Mouse (Mus musculus) stomach, postnatal 0 days (tissue): ENCODE data around the gene Chst3. TPM values are rescaled to one million over a fixed set of nuclear protein-coding genes. Genes with fewer than 3 reads are reported as not detected.
"Not testable (repeated sequence)": the region's sequence is repeated elsewhere in the genome, so short reads cannot be mapped to it uniquely, and the experiment has no call there.

Experiments
- ATAC-seq: fragments of 200-750 bp; cut with Nextera tagmentation; 2 replicates; pipeline ENCODE4 v1.8.0; 2017; ENCODE audit not compliant: low FRiP score, low TSS enrichment
- DNase-seq: peaks from one replicate; pipeline ENCODE4 v3.0.0-alpha.2; 2016; ENCODE audit warnings: low spot score
- H3K27ac ChIP-seq: fragments of 300-500 bp; sonication (generic); replicated peaks from 2 replicates; pipeline ENCODE4 v1.5.1; 2014; ENCODE audit warnings: mild to moderate bottlenecking, control low read depth
- H3K27me3 ChIP-seq: fragments of 300-500 bp; sonication (generic); 2 replicates; pipeline ENCODE4 v1.6.1; 2014; ENCODE audit warnings: low read length; ENCODE audit not compliant: control insufficient read depth, insufficient read depth
- H3K36me3 ChIP-seq: fragments of 300-500 bp; sonication (generic); 2 replicates; pipeline ENCODE4 v1.6.1; 2014; ENCODE audit warnings: low read length, mixed read lengths; ENCODE audit not compliant: control insufficient read depth, insufficient read depth
- H3K4me1 ChIP-seq: fragments of 300-500 bp; sonication (generic); replicated peaks from 2 replicates; pipeline ENCODE4 v1.6.1; 2014; ENCODE audit warnings: antibody characterized with exemption; ENCODE audit not compliant: control insufficient read depth, insufficient read depth
- H3K4me2 ChIP-seq: fragments of 300-500 bp; sonication (generic); replicated peaks from 2 replicates; pipeline ENCODE4 v1.6.1; 2014; ENCODE audit warnings: low read depth, mild to moderate bottlenecking, control low read depth, moderate library complexity
- H3K4me3 ChIP-seq: fragments of 300-500 bp; sonication (generic); 2 replicates; pipeline ENCODE4 v1.5.1; 2014; ENCODE audit warnings: low read depth, low read length, control low read depth
- H3K9ac ChIP-seq: fragments of 300-500 bp; sonication (generic); 2 replicates; pipeline ENCODE4 v1.6.1; 2014; ENCODE audit warnings: mild to moderate bottlenecking, low read length, control low read depth, mixed read lengths
- H3K9me3 ChIP-seq: fragments of 300-500 bp; sonication (generic); 2 replicates; pipeline ENCODE4 v1.6.1; 2016; ENCODE audit warnings: low read length; ENCODE audit not compliant: control insufficient read depth
- CTCF ChIP-seq: IDR thresholded peaks from 2 replicates; pipeline ENCODE4 v1.5.1; 2016; ENCODE audit warnings: antibody characterized with exemption, low read depth, mild to moderate bottlenecking, moderate library complexity
- EP300 ChIP-seq: optimal IDR thresholded peaks from 2 replicates; pipeline ENCODE3; 2016; ENCODE audit warnings: antibody characterized with exemption
- WGBS: fragments of 180-500 bp; shearing (Covaris S2); extraction: QIAGEN DNeasy Blood & Tissue Kit; methylation state at CpG from one replicate; pipeline ENCODE4 v1.1.7; 2014; 5-methylcytosine and 5-hydroxymethylcytosine counted together
- polyA plus RNA-seq: library from polyadenylated mRNA; unstranded; fragments of >200 nt; fragmentation: Nextera tagmentation; extraction: Ambion mirVana; gene quantifications from 2 replicates; pipeline ENCODE4 v1.2.1, GENCODE M21; 2015

Gene Chst3
- polyA plus RNA-seq, 1 experiment from 2014 or later: 1.1 TPM

GRCm38 (mm10) chr10:60151107-60151663 is 67.9 kb downstream of the Chst3 start:
- ATAC-seq (no peak), DNase-seq (no peak)
- no peak overlapping the region for H3K4me3 ChIP-seq

GRCm38 (mm10) chr10:60148087-60148486 is 71.0 kb downstream of the Chst3 start:
- Histone ChIP-seq H3K27me3 (no peaks in the 10 kb centered on the region), H3K27ac (no peak overlapping the region), H3K4me3 (no peak overlapping the region), H3K4me2 (no peak overlapping the region), H3K4me1 (no peaks in the 10 kb centered on the region), H3K36me3 (no peaks in the 10 kb centered on the region), H3K9ac (no peak overlapping the region), H3K9me3 (no peaks in the 10 kb centered on the region)
- WGBS: 4% methylated on average over 5 of the region's 5 CpGs
- DNase-seq (peak; percentile 89), ATAC-seq (peak; percentile 73)
- TF ChIP-seq CTCF: peak; percentile 97
- no peak for TF ChIP-seq EP300

More at GRCm38 (mm10) chr10:60151107-60151663, 67.9 kb downstream of the Chst3 start:
- no peak overlapping the region for H3K9ac ChIP-seq
- H3K4me2 ChIP-seq: no peak overlapping the region
- TF ChIP-seq EP300: no peak
- no peak for TF ChIP-seq CTCF
- no peaks in the 10 kb centered on the region for H3K4me1 ChIP-seq
- no peak overlapping the region for H3K27ac ChIP-seq
- no peaks in the 10 kb centered on the region for H3K9me3 ChIP-seq
- 56% methylated on average over 6 of the region's 6 CpGs for WGBS
- no peaks in the 10 kb centered on the region for H3K27me3 ChIP-seq
- H3K36me3 ChIP-seq: no peaks in the 10 kb centered on the region

GRCm38 (mm10) chr10:60147510-60148047 is 71.5 kb downstream of the Chst3 start:
- H3K36me3 ChIP-seq, H3K4me2 ChIP-seq, H3K27me3 ChIP-seq, H3K9ac ChIP-seq, ATAC-seq, H3K4me1 ChIP-seq, H3K27ac ChIP-seq, H3K4me3 ChIP-seq, H3K9me3 ChIP-seq: not testable (repeated sequence)
- WGBS: 37% methylated on average over 10 of the region's 10 CpGs
- DNase-seq: peak; percentile 61

GRCm38 (mm10) chr10:60141656-60142160 is 77.4 kb downstream of the Chst3 start:
- H3K4me1 ChIP-seq: no peaks in the 10 kb centered on the region
- H3K4me3 ChIP-seq: no peak overlapping the region
- no peak overlapping the region for H3K9ac ChIP-seq
- ATAC-seq: peak; percentile 7; the same call in 1 of the 2 replicates
- H3K27me3 ChIP-seq: no peaks in the 10 kb centered on the region
- DNase-seq: no peak
- 94% methylated on average over 3 of the region's 3 CpGs for WGBS
- TF ChIP-seq EP300: no peak
- TF ChIP-seq CTCF: no peak
- H3K27ac ChIP-seq: no peak overlapping the region
- no peaks in the 10 kb centered on the region for H3K9me3 ChIP-seq
- H3K4me2 ChIP-seq: no peak overlapping the region
- no peaks in the 10 kb centered on the region for H3K36me3 ChIP-seq

GRCm38 (mm10) chr10:60140751-60141150 is 78.3 kb downstream of the Chst3 start:
- H3K9me3 ChIP-seq: no peaks in the 10 kb centered on the region
- H3K4me3 ChIP-seq: no peak overlapping the region
- no peak overlapping the region for H3K27ac ChIP-seq
- no peak for TF ChIP-seq EP300
- H3K9ac ChIP-seq: no peak overlapping the region
- no peaks in the 10 kb centered on the region for H3K4me1 ChIP-seq
- H3K36me3 ChIP-seq: no peaks in the 10 kb centered on the region
- H3K4me2 ChIP-seq: no peak overlapping the region
- DNase-seq (no peak), ATAC-seq (no peak)
- H3K27me3 ChIP-seq: no peaks in the 10 kb centered on the region
- WGBS: 91% methylated on average over 4 of the region's 4 CpGs

GRCm38 (mm10) chr10:60138680-60139079 is 80.4 kb downstream of the Chst3 start:
- Histone ChIP-seq H3K4me1 (no peaks in the 10 kb centered on the region), H3K4me3 (no peak overlapping the region), H3K36me3 (no peaks in the 10 kb centered on the region), H3K27me3 (no peaks in the 10 kb centered on the region), H3K4me2 (no peak overlapping the region), H3K9ac (no peak overlapping the region), H3K27ac (no peak overlapping the region), H3K9me3 (no peaks in the 10 kb centered on the region)
- 67% methylated on average over 5 of the region's 5 CpGs for WGBS
- ATAC-seq (no peak), DNase-seq (no peak)
- TF ChIP-seq EP300 (no peak), CTCF (no peak)
